Mouse (Mus musculus): ENCODE data around the gene Cabp5. TPM values are rescaled to one million over a fixed set of nuclear protein-coding genes. Genes with fewer than 3 reads are reported as not detected.
"Not testable (repeated sequence)": the region's sequence is repeated elsewhere in the genome, so short reads cannot be mapped to it uniquely, and the experiment has no call there.

The Cabp5 gene
- not detected in 2 replicates for polyA plus RNA-seq (2015; fragmentation: Nextera tagmentation; extraction: Ambion mirVana)

GRCm38 (mm10) chr7:13397832-13398231 is at the start of gene Cabp5:
TSS of gene Cabp5 (plus strand) at chr7:13398132.
- no peak for DNase-seq (ENCODE audit: low spot score)

- no peak for DNase-seq (ENCODE audit: low spot score)
Measured at GRCm38 (mm10) chr7:13355943-13356342, 42.0 kb upstream of the Cabp5 start.

- no peak for DNase-seq (ENCODE audit: low spot score)
Measured at GRCm38 (mm10) chr7:13380588-13380987, 17.3 kb upstream of the Cabp5 start.

GRCm38 (mm10) chr7:13450541-13450940 is 52.6 kb downstream of the Cabp5 start, which contains the start of gene Bsph1:
TSS of gene Bsph1 (plus strand) at chr7:13450841.
- not testable (repeated sequence) for DNase-seq (ENCODE audit: low spot score)

Other genes with a start within 250 kb of the Cabp5 start
- gene Vmn1r88, start 238.6 kb upstream of the Cabp5 start, polyA plus RNA-seq (2015; fragmentation: Nextera tagmentation; extraction: Ambion mirVana) = not detected in 2 replicates
- not detected in 2 replicates for gene Vmn1r89, start 185.1 kb upstream of the Cabp5 start, polyA plus RNA-seq (2015; fragmentation: Nextera tagmentation; extraction: Ambion mirVana)
- gene Lig1, start 120.8 kb upstream of the Cabp5 start, polyA plus RNA-seq (2015; fragmentation: Nextera tagmentation; extraction: Ambion mirVana) = 125 and 129 TPM in 2 replicates
- 3.7 and 3.8 TPM in 2 replicates for gene Zswim9, start 119.4 kb upstream of the Cabp5 start, polyA plus RNA-seq (2015; fragmentation: Nextera tagmentation; extraction: Ambion mirVana)
- gene Pla2g4c, start 73.5 kb upstream of the Cabp5 start, polyA plus RNA-seq (2015; fragmentation: Nextera tagmentation; extraction: Ambion mirVana) = 0.55 and 0.60 TPM in 2 replicates
- gene Bsph1, start 52.7 kb downstream of the Cabp5 start, polyA plus RNA-seq (2015; fragmentation: Nextera tagmentation; extraction: Ambion mirVana) = not detected in 2 replicates
- not detected in 2 replicates for gene Bsph2, start 172.9 kb downstream of the Cabp5 start, polyA plus RNA-seq (2015; fragmentation: Nextera tagmentation; extraction: Ambion mirVana)
- gene Sult2a5, start 225.8 kb downstream of the Cabp5 start, polyA plus RNA-seq (2015; fragmentation: Nextera tagmentation; extraction: Ambion mirVana) = not detected in 2 replicates

All from thymus, postnatal 0 days (tissue).